Mouse (Mus musculus) embryonic facial prominence, embryonic 13.5 days (tissue): ENCODE data around the gene Fam20b. TPM values are rescaled to one million over a fixed set of nuclear protein-coding genes. Genes with fewer than 3 reads are reported as not detected.

Source experiments
- ATAC-seq: fragments of 200-750 bp; cut with Nextera tagmentation; 2 replicates; pipeline ENCODE4 v1.8.0; 2017; ENCODE audit warnings: low read depth; ENCODE audit not compliant: insufficient number of reproducible peaks, insufficient read depth, low FRiP score, low TSS enrichment
- H3K27ac ChIP-seq: fragments of 300-500 bp; sonication (generic); 2 replicates; pipeline ENCODE4 v1.5.1; 2015; ENCODE audit warnings: moderate library complexity, mild to moderate bottlenecking, inconsistent platforms
- H3K27me3 ChIP-seq: fragments of 300-500 bp; sonication (generic); 2 replicates; pipeline ENCODE4 v1.6.1; 2015; ENCODE audit warnings: mild to moderate bottlenecking, inconsistent platforms
- H3K36me3 ChIP-seq: fragments of 300-500 bp; sonication (generic); 2 replicates; pipeline ENCODE4 v1.6.1; 2015; ENCODE audit warnings: mild to moderate bottlenecking, inconsistent platforms
- H3K4me1 ChIP-seq: fragments of 300-500 bp; sonication (generic); 2 replicates; pipeline ENCODE4 v1.6.1; 2015; ENCODE audit warnings: inconsistent platforms
- H3K4me2 ChIP-seq: fragments of 300-500 bp; sonication (generic); 2 replicates; pipeline ENCODE4 v1.6.1; 2015; ENCODE audit warnings: moderate library complexity, mild to moderate bottlenecking, inconsistent platforms
- H3K4me3 ChIP-seq: fragments of 300-500 bp; sonication (generic); 2 replicates; pipeline ENCODE4 v1.5.1; 2015; ENCODE audit warnings: mild to moderate bottlenecking, inconsistent platforms
- H3K9ac ChIP-seq: fragments of 300-500 bp; sonication (generic); 2 replicates; pipeline ENCODE4 v1.6.1; 2015; ENCODE audit warnings: mild to moderate bottlenecking, inconsistent platforms
- H3K9me3 ChIP-seq: fragments of 300-500 bp; sonication (generic); 2 replicates; pipeline ENCODE4 v1.6.1; 2016; ENCODE audit warnings: inconsistent platforms
- WGBS: fragments of 180-500 bp; shearing (Covaris S2); methylation state at CpG from one replicate; pipeline ENCODE4 v1.1.7; 2015; ENCODE audit warnings: mixed read lengths; 5-methylcytosine and 5-hydroxymethylcytosine counted together
- polyA plus RNA-seq: library from polyadenylated mRNA; unstranded; fragments of >200 nt; fragmentation: Nextera tagmentation; extraction: Ambion mirVana; gene quantifications from 2 replicates; pipeline ENCODE4 v1.2.1, GENCODE M21; 2015

Gene Fam20b
- polyA plus RNA-seq, 1 experiment from 2014 or later: 24.1 TPM

DNA sequence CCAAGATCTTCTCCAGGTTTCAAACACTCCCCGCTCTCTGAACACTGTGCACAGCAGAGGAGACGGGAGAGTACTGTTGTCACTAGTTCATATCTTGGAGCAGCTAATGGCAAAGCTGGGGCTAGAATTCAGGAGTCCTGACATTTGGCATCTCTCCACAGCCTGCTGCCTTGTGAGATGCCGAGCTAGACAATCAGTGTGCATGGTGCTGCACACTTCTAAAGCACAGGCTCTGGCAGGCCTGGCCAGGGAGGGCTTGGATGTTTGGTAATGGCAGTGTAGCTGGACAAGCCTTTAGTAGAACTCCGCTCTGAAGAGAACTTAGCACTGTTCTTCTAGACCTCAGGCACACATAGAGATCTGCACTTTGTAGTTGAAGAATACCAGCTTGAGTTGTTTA lies 72.9 kb downstream of the Fam20b start:
- Histone ChIP-seq H3K4me3 (no peak overlapping the region), H3K9me3 (no peaks in the 10 kb centered on the region), H3K27me3 (no peaks in the 10 kb centered on the region), H3K36me3 (peaks cover 28% of the 10 kb centered on the region), H3K9ac (no peak overlapping the region), H3K4me2 (no peak overlapping the region), H3K27ac (no peak overlapping the region), H3K4me1 (peaks cover 39% of the 10 kb centered on the region)
- no peak for ATAC-seq
- 82% methylated on average over 4 of the region's 4 CpGs for WGBS

DNA sequence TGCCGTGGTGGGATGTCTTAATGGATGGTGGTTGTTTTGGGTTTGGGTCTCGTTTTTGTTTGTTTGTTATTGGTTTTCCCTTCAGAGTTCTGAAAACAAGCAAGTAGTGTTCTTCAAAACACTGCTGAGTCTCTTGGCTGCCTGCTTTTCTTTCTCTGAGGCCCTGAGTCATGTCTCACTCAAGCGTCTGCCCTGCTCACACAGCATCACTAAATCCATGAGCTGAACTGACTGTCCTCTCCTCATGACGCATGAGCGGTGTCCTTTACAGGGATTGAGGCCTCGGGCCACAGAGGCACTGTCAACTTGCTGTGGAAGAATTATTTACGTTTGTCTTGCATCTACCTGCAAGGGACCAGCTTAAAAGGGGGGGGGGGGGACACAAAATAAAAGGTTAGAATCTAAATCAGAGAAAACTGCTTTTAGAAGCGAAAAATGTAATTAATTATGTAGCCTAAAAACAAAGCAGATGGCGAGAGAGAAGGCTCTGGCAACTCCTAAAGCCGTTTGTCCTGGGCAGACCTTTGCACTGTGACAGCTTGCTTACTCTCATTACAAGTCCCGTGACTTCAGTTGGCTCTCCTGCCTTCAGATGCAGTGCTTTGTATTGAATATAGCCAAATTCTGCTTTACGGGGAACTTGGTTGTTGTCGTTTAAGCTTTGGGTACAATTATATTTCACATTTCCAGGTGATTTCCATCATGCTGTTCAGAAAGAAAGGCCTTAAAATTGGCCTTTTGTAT lies 73.9 kb downstream of the Fam20b start:
- Histone ChIP-seq H3K9ac (peak overlapping the region; percentile 22; the same call in 1 of the 2 replicates), H3K27ac (peak overlapping the region; percentile 60), H3K9me3 (no peaks in the 10 kb centered on the region), H3K4me3 (no peak overlapping the region), H3K27me3 (no peaks in the 10 kb centered on the region), H3K4me2 (no peak overlapping the region), H3K36me3 (peaks cover 34% of the 10 kb centered on the region), H3K4me1 (peaks cover 39% of the 10 kb centered on the region)
- WGBS: 49% methylated on average over 13 of the region's 13 CpGs
- ATAC-seq: no peak

DNA sequence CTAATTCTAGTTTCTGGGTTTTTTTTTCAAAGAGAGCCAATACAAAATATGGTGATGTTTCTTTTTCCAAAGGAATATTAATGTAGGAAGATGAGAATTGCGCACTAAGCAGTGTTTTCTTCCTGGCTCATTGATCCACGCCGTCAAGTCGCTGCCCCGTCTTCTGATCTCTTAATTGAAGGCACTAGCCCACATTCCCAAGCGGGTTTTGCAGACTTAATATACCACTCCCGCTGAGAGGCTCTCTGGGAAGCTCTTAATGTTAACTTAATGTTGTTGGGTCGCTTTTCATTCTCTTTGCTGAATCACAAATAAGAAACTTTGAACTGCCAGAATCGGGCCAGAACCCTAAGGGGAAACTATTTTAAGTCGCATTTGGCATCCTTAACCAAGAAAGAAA lies 74.8 kb downstream of the Fam20b start:
- H3K36me3 ChIP-seq: peaks cover 36% of the 10 kb centered on the region

DNA sequence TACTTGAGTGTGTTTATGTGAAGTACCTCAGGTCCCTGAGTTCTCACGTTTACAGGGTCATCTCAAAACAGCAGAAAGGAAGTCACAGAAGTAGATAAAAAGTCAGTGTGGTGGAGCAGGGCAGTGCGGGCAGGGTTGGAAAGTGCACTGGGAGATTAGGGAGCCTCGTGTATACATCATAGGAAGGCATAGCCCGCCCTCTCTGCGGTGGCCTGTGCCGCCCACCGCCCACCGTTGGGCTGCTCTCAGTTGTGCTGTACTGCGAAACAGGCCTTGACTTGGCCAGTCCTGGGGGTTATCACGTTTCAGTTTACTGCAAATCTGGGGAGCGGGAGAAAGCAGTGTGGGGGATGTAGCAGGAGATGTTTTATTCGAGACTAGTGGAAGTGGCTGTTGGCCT lies 76.1 kb downstream of the Fam20b start:
- 41% methylated on average over 12 of the region's 12 CpGs for WGBS
- Histone ChIP-seq H3K4me3 (no peak overlapping the region), H3K36me3 (peaks cover 34% of the 10 kb centered on the region), H3K4me1 (peaks cover 39% of the 10 kb centered on the region), H3K27me3 (no peaks in the 10 kb centered on the region), H3K9ac (no peak overlapping the region), H3K9me3 (no peaks in the 10 kb centered on the region), H3K4me2 (no peak overlapping the region), H3K27ac (0 out of 2 replicates have a peak overlapping the region, but pooled peaks have one; percentile 49)
- ATAC-seq: no peak

More for the DNA sequence above, 74.8 kb downstream of the Fam20b start:
- WGBS: 21% methylated on average over 10 of the region's 10 CpGs
- Histone ChIP-seq H3K27ac (peak overlapping the region; percentile 60), H3K9me3 (no peaks in the 10 kb centered on the region), H3K4me3 (no peak overlapping the region), H3K4me2 (0 out of 2 replicates have a peak overlapping the region, but pooled peaks have one; percentile 11), H3K9ac (peak overlapping the region; percentile 22; the same call in 1 of the 2 replicates), H3K4me1 (peaks cover 39% of the 10 kb centered on the region), H3K27me3 (no peaks in the 10 kb centered on the region)
- ATAC-seq: no peak

DNA sequence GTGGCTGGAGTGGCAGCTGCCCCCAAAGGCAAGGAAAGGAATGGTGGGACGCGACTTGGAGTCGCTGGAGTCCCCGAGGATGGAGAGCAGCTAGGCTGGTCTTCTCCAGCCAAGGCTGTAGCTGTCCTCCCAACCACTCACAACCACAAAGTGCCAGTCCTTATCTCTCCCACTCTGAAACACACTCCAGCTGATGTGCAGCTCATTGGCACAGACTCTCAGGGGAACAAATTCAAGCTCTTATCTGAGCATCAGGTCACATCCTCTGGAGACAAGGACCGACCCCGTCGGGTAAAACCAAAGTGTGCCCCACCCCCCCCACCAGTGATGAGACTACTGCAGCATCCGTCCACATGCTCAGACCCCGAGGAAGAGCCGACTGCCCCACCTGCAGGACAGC lies 77.1 kb downstream of the Fam20b start:
- H3K27me3 ChIP-seq: no peaks in the 10 kb centered on the region
- no peak overlapping the region for H3K27ac ChIP-seq
- no peak overlapping the region for H3K9ac ChIP-seq
- peaks cover 39% of the 10 kb centered on the region for H3K4me1 ChIP-seq
- H3K4me3 ChIP-seq: no peak overlapping the region
- ATAC-seq: no peak
- WGBS: 89% methylated on average over 10 of the region's 10 CpGs
- no peaks in the 10 kb centered on the region for H3K9me3 ChIP-seq
- H3K36me3 ChIP-seq: peaks cover 39% of the 10 kb centered on the region
- no peak overlapping the region for H3K4me2 ChIP-seq

DNA sequence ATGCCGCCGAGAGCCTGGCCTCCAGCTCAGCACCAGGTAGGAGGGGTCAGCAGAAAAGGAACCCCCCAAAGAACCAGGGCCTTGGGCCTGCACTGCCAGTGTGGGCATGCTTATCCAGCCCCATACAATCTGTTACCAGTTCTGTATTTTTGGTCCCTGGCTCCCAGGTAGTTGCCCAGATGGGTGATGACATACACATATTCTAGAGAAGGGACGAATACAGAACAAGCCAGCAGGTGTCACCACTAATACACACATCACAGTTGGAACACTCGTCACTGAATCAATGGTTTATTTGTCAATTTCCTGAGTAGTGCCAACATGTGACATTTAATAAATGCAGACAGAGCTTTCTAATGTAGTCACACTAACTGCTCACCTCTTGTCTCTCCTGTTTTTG lies 78.3 kb downstream of the Fam20b start:
- Histone ChIP-seq H3K9me3 (no peaks in the 10 kb centered on the region), H3K27ac (no peak overlapping the region), H3K36me3 (peaks cover 48% of the 10 kb centered on the region), H3K9ac (no peak overlapping the region), H3K4me3 (no peak overlapping the region), H3K4me2 (no peak overlapping the region), H3K4me1 (peaks cover 34% of the 10 kb centered on the region), H3K27me3 (no peaks in the 10 kb centered on the region)
- no peak for ATAC-seq
- WGBS: 64% methylated on average over 4 of the region's 4 CpGs

DNA sequence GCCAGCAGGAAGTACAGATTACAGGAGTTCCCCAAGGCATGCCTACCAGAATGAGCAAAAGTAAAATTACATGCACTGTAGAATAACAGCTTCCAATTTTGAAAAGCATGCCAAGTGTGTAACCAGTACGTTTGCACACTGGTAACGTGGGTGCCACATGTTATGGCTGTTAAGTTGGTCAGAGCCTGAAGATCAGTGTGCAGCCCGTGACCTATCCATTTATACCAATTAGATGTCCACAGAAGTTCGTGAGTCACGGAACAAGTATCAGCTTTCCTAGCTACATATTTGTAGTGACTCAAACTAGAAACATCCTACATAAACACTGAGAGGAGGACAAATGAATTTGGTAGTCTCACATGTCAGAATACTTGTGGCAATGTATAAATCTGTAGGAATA lies 79.4 kb downstream of the Fam20b start:
- H3K9me3 ChIP-seq: no peaks in the 10 kb centered on the region
- H3K36me3 ChIP-seq: peaks cover 57% of the 10 kb centered on the region
- ATAC-seq: no peak
- H3K4me2 ChIP-seq: no peak overlapping the region
- WGBS: 55% methylated on average over 5 of the region's 5 CpGs
- H3K9ac ChIP-seq: no peak overlapping the region
- no peaks in the 10 kb centered on the region for H3K27me3 ChIP-seq
- peaks cover 24% of the 10 kb centered on the region for H3K4me1 ChIP-seq
- no peak overlapping the region for H3K4me3 ChIP-seq
- no peak overlapping the region for H3K27ac ChIP-seq

DNA sequence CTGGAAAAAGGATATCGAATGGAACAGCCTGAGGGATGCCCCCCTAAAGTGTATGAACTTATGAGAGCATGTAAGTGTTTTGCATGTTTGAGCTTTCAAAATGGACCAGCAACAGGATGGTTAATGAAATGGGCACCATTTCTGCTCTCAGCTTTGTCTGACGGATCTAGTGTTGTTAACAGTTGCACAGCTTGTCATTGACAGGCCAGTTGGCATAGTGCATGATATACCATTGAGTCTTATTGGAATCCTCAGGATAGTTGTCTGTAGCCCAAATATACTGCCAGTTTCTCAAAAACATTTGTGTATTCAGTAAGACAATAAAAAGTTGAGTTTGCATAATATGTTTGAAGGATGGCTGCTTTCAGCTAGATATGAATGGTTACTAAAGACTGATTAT lies 83.7 kb downstream of the Fam20b start:
- peaks cover 66% of the 10 kb centered on the region for H3K36me3 ChIP-seq
- H3K27me3 ChIP-seq: no peaks in the 10 kb centered on the region
- H3K27ac ChIP-seq: no peak overlapping the region
- H3K4me3 ChIP-seq: no peak overlapping the region
- no peaks in the 10 kb centered on the region for H3K9me3 ChIP-seq
- WGBS: 82% methylated on average over 2 of the region's 2 CpGs
- no peak for ATAC-seq
- no peak overlapping the region for H3K9ac ChIP-seq
- no peak overlapping the region for H3K4me2 ChIP-seq
- H3K4me1 ChIP-seq: no peaks in the 10 kb centered on the region

DNA sequence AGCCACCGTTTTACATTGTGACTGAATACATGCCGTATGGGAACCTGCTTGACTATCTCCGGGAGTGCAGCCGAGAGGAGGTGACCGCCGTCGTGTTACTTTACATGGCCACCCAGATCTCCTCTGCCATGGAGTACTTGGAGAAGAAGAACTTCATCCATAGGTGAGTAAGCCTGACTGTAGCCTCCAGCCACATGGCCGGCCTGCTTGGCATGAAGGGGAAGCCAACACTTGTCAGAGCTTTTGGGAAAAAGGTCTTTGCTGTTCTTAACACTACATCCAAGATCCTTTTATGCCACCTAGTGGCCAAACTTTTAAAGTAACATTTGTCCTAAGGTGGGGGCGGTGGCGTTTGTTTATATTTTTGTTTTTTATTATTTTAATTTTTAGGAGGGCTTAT lies 85.8 kb downstream of the Fam20b start:
- Histone ChIP-seq H3K4me3 (no peak overlapping the region), H3K4me2 (no peak overlapping the region), H3K9ac (no peak overlapping the region), H3K36me3 (peaks cover 68% of the 10 kb centered on the region), H3K27ac (no peak overlapping the region), H3K4me1 (no peaks in the 10 kb centered on the region), H3K9me3 (no peaks in the 10 kb centered on the region), H3K27me3 (no peaks in the 10 kb centered on the region)
- ATAC-seq: no peak
- WGBS: 74% methylated on average over 10 of the region's 10 CpGs

DNA sequence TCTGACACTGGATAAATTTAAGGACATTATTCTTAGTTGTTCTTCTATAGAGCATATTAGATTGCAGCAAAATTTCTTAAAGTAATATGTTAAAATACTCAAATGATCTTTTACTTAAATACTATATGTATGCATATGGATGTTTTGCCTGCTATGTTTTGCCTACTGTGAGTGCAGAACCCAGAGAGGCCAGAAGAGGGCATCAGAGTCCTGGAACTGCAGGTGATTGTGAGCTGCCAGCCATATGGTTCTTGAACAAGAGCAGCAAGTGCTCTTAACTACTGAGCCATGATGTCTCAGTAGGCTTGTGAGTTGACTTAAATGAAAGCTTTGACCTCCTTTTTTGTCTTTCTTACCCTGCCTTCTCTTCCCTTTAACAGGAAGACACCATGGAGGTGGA lies 87.9 kb downstream of the Fam20b start:
- Histone ChIP-seq H3K36me3 (peaks cover 55% of the 10 kb centered on the region), H3K4me2 (no peak overlapping the region), H3K27me3 (no peaks in the 10 kb centered on the region), H3K27ac (no peak overlapping the region), H3K9me3 (no peaks in the 10 kb centered on the region), H3K4me3 (no peak overlapping the region), H3K9ac (no peak overlapping the region), H3K4me1 (no peaks in the 10 kb centered on the region)
- no peak for ATAC-seq

- Histone ChIP-seq H3K27ac (no peak overlapping the region), H3K4me1 (no peaks in the 10 kb centered on the region), H3K27me3 (no peaks in the 10 kb centered on the region), H3K36me3 (peaks cover 55% of the 10 kb centered on the region), H3K9me3 (no peaks in the 10 kb centered on the region), H3K4me2 (no peak overlapping the region), H3K4me3 (no peak overlapping the region), H3K9ac (no peak overlapping the region)
- no peak for ATAC-seq
- 94% methylated on average over 8 of the region's 8 CpGs for WGBS
Observed at GRCm38 (mm10) chr1:156629984-156630383, 88.9 kb downstream of the Fam20b start.
